Mouse (Mus musculus): ENCODE measurements around the gene Gpd1.

Gene Gpd1

GRCm38 (mm10) chr15:99772925-99773324 lies 55.6 kb downstream of the Gpd1 start:
- no peak for DNase-seq

Data from lung, postnatal 14 days (tissue).